Mouse (Mus musculus) CD4-positive, CD25-positive, alpha-beta regulatory T cell, adult 4 months (primary cell): Measurements from ENCODE around the gene Rnaseh1. TPM values are rescaled to one million over a fixed set of nuclear protein-coding genes. Genes with fewer than 3 reads are reported as not detected.

Source experiments
- polyA plus RNA-seq, 2 experiments: library from polyadenylated mRNA; unstranded; fragments of 100-300 nt; shearing (Covaris generic); gene quantifications; one replicate each; pipeline ENCODE4 v1.2.1; 2017

Rnaseh1 gene
- polyA plus RNA-seq, 2 experiments from 2014 or later, result 31.1 to 47.1 TPM

Other genes starting within 250 kb of the Rnaseh1 start
- not detected for gene Dcdc2c, start 97.2 kb upstream of the Rnaseh1 start, polyA plus RNA-seq
- gene Allc, start 67.1 kb upstream of the Rnaseh1 start, polyA plus RNA-seq, result not detected
- gene Colec11, start 26.2 kb upstream of the Rnaseh1 start, polyA plus RNA-seq, result not detected
- gene Rps7, start 13.6 kb upstream of the Rnaseh1 start, polyA plus RNA-seq, result 1,000 to 10,000 TPM; 2,235 to 2,763 TPM
- gene Adi1, start 25.6 kb downstream of the Rnaseh1 start, polyA plus RNA-seq, result 10 to 100 TPM; 34.6 to 37.7 TPM
- 10 to 100 TPM; 44.8 to 63.7 TPM for gene Trappc12, start 100.9 kb downstream of the Rnaseh1 start, polyA plus RNA-seq
- 10 to 100 TPM; 40.1 to 54.7 TPM for gene Eipr1, start 102.2 kb downstream of the Rnaseh1 start, polyA plus RNA-seq